Mouse (Mus musculus): Measurements from ENCODE around the gene Tnr. TPM values are rescaled to one million over a fixed set of nuclear protein-coding genes. Genes with fewer than 3 reads are reported as not detected.

Gene Tnr
- total and polyA plus RNA-seq, 2 experiments from 2014 or later = 5.4 to 51.5 TPM

GRCm38 (mm10) chr1:159865696-159866095, 342.1 kb downstream of the Tnr start:
- Histone ChIP-seq H3K4me3 (ENCODE audit: low read length) (no peak overlapping the region), H3K4me1 (ENCODE audit: insufficient read depth, low read length) (no peaks in the 10 kb centered on the region), H3K27me3 (ENCODE audit: insufficient read depth, low read length) (no peaks in the 10 kb centered on the region), H3K36me3 (ENCODE audit: insufficient read depth, low read length) (no peaks in the 10 kb centered on the region), H3K9me3 (ENCODE audit: low read length) (no peaks in the 10 kb centered on the region), H3K4me2 (ENCODE audit: low read depth, low read length) (no peak overlapping the region), H3K9ac (replicated peaks; ENCODE audit: low read length) (no peak overlapping the region), H3K27ac (no peak overlapping the region)
- WGBS = 19% methylated on average over 1 of the region's 1 CpGs
- no peak for ATAC-seq
- peak; percentile 10 for DNase-seq (ENCODE audit: low spot score)
- no peak for TF ChIP-seq CTCF (IDR thresholded peaks at IDR 0.05; ENCODE audit: low read depth)

GRCm38 (mm10) chr1:159869619-159870441, 346.3 kb downstream of the Tnr start:
- Histone ChIP-seq H3K4me3 (ENCODE audit: low read length) (no peak overlapping the region), H3K9me3 (ENCODE audit: low read length) (no peaks in the 10 kb centered on the region), H3K36me3 (ENCODE audit: insufficient read depth, low read length) (no peaks in the 10 kb centered on the region), H3K4me2 (ENCODE audit: low read depth, low read length) (no peak overlapping the region), H3K27ac (no peak overlapping the region), H3K9ac (replicated peaks; ENCODE audit: low read length) (no peak overlapping the region), H3K4me1 (ENCODE audit: insufficient read depth, low read length) (peaks cover 4% of the 10 kb centered on the region; the same call in 1 of the 2 replicates), H3K27me3 (ENCODE audit: insufficient read depth, low read length) (no peaks in the 10 kb centered on the region)
- TF ChIP-seq CTCF (IDR thresholded peaks at IDR 0.05; ENCODE audit: low read depth) = no peak
- DNase-seq (ENCODE audit: low spot score) (no peak), ATAC-seq (no peak)
- WGBS = 65% methylated on average over 6 of the region's 6 CpGs

GRCm38 (mm10) chr1:159872866-159873265, 349.3 kb downstream of the Tnr start:
- TF ChIP-seq CTCF (IDR thresholded peaks at IDR 0.05; ENCODE audit: low read depth) = no peak
- H3K4me2 ChIP-seq (ENCODE audit: low read depth, low read length) = no peak overlapping the region
- H3K9ac ChIP-seq (replicated peaks; ENCODE audit: low read length) = no peak overlapping the region
- WGBS = 79% methylated on average over 3 of the region's 3 CpGs
- no peak overlapping the region for H3K27ac ChIP-seq
- ATAC-seq = no peak
- no peak overlapping the region for H3K4me3 ChIP-seq (ENCODE audit: low read length)
- DNase-seq (ENCODE audit: low spot score) = no peak
- H3K4me1 ChIP-seq (ENCODE audit: insufficient read depth, low read length) = peaks cover 4% of the 10 kb centered on the region; the same call in 1 of the 2 replicates
- H3K27me3 ChIP-seq (ENCODE audit: insufficient read depth, low read length) = no peaks in the 10 kb centered on the region
- H3K36me3 ChIP-seq (ENCODE audit: insufficient read depth, low read length) = no peaks in the 10 kb centered on the region
- no peaks in the 10 kb centered on the region for H3K9me3 ChIP-seq (ENCODE audit: low read length)

- WGBS = 56% methylated on average over 3 of the region's 3 CpGs
- Histone ChIP-seq H3K9ac (replicated peaks; ENCODE audit: low read length) (no peak overlapping the region), H3K4me3 (ENCODE audit: low read length) (no peak overlapping the region), H3K36me3 (ENCODE audit: insufficient read depth, low read length) (no peaks in the 10 kb centered on the region), H3K4me2 (ENCODE audit: low read depth, low read length) (no peak overlapping the region), H3K9me3 (ENCODE audit: low read length) (no peaks in the 10 kb centered on the region), H3K4me1 (ENCODE audit: insufficient read depth, low read length) (no peaks in the 10 kb centered on the region), H3K27me3 (ENCODE audit: insufficient read depth, low read length) (no peaks in the 10 kb centered on the region), H3K27ac (no peak overlapping the region)
- TF ChIP-seq CTCF (IDR thresholded peaks at IDR 0.05; ENCODE audit: low read depth) = peak; percentile 65
- DNase-seq (ENCODE audit: low spot score) (peak; percentile 65), ATAC-seq (0 out of 2 replicates have a peak, but pooled peaks have one; percentile 21)
These were observed 355.1 kb downstream of the Tnr start for GRCm38 (mm10) chr1:159878681-159879080.

GRCm38 (mm10) chr1:159879866-159880265, 356.3 kb downstream of the Tnr start:
- Histone ChIP-seq H3K4me3 (ENCODE audit: low read length) (no peak overlapping the region), H3K9ac (replicated peaks; ENCODE audit: low read length) (no peak overlapping the region), H3K4me2 (ENCODE audit: low read depth, low read length) (no peak overlapping the region), H3K36me3 (ENCODE audit: insufficient read depth, low read length) (no peaks in the 10 kb centered on the region), H3K9me3 (ENCODE audit: low read length) (no peaks in the 10 kb centered on the region), H3K4me1 (ENCODE audit: insufficient read depth, low read length) (no peaks in the 10 kb centered on the region), H3K27ac (no peak overlapping the region), H3K27me3 (ENCODE audit: insufficient read depth, low read length) (no peaks in the 10 kb centered on the region)
- WGBS = 74% methylated on average over 4 of the region's 4 CpGs
- no peak for DNase-seq (ENCODE audit: low spot score)
- TF ChIP-seq CTCF (IDR thresholded peaks at IDR 0.05; ENCODE audit: low read depth) = no peak
- no peak for ATAC-seq

GRCm38 (mm10) chr1:159885476-159885875, 361.9 kb downstream of the Tnr start:
- Histone ChIP-seq H3K27me3 (ENCODE audit: insufficient read depth, low read length) (no peaks in the 10 kb centered on the region), H3K9me3 (ENCODE audit: low read length) (no peaks in the 10 kb centered on the region), H3K4me3 (ENCODE audit: low read length) (no peak overlapping the region), H3K27ac (no peak overlapping the region), H3K36me3 (ENCODE audit: insufficient read depth, low read length) (no peaks in the 10 kb centered on the region), H3K4me1 (ENCODE audit: insufficient read depth, low read length) (no peaks in the 10 kb centered on the region), H3K4me2 (ENCODE audit: low read depth, low read length) (no peak overlapping the region), H3K9ac (replicated peaks; ENCODE audit: low read length) (no peak overlapping the region)
- peak; percentile 47; the same call in 1 of the 2 replicates for ATAC-seq
- TF ChIP-seq CTCF (IDR thresholded peaks at IDR 0.05; ENCODE audit: low read depth) = no peak
- WGBS = 50% methylated on average over 3 of the region's 3 CpGs
- peak; percentile 24 for DNase-seq (ENCODE audit: low spot score)

- H3K4me1 ChIP-seq (ENCODE audit: insufficient read depth, low read length) = no peaks in the 10 kb centered on the region
- no peak for TF ChIP-seq CTCF (IDR thresholded peaks at IDR 0.05; ENCODE audit: low read depth)
- WGBS = 98% methylated on average over 5 of the region's 5 CpGs
These were observed 365.0 kb downstream of the Tnr start for GRCm38 (mm10) chr1:159888611-159889010.

More at GRCm38 (mm10) chr1:159888611-159889010, 365.0 kb downstream of the Tnr start:
- no peak for ATAC-seq
- Histone ChIP-seq H3K9me3 (ENCODE audit: low read length) (no peaks in the 10 kb centered on the region), H3K9ac (replicated peaks; ENCODE audit: low read length) (no peak overlapping the region), H3K27me3 (ENCODE audit: insufficient read depth, low read length) (no peaks in the 10 kb centered on the region), H3K4me3 (ENCODE audit: low read length) (no peak overlapping the region), H3K27ac (no peak overlapping the region), H3K36me3 (ENCODE audit: insufficient read depth, low read length) (no peaks in the 10 kb centered on the region), H3K4me2 (ENCODE audit: low read depth, low read length) (no peak overlapping the region)
- DNase-seq (ENCODE audit: low spot score) = no peak

Data from hindbrain, postnatal 0 days (tissue).